Mouse (Mus musculus): ENCODE measurements around the gene Plb1. TPM values are rescaled to one million over a fixed set of nuclear protein-coding genes. Genes with fewer than 3 reads are reported as not detected.

The Plb1 gene
- polyA plus RNA-seq, 1 experiment from 2014 or later = 11.4 TPM

GRCm38 (mm10) chr5:32412186-32412950 lies 179.9 kb downstream of the Plb1 start:
- H3K9me3 ChIP-seq (ENCODE audit: low read depth, low read length) = no peaks in the 10 kb centered on the region
- no peak overlapping the region for H3K4me3 ChIP-seq (ENCODE audit: low read depth, low read length)
- no peak overlapping the region for H3K4me2 ChIP-seq
- no peak for TF ChIP-seq CTCF (IDR thresholded peaks at IDR 0.05; ENCODE audit: low read depth)
- peak overlapping the region; percentile 25; the same call in 1 of the 2 replicates for H3K27ac ChIP-seq (ENCODE audit: low read depth)
- H3K4me1 ChIP-seq (ENCODE audit: insufficient read depth) = peaks cover 12% of the 10 kb centered on the region
- peak; percentile 87 for ATAC-seq (ENCODE audit: insufficient read depth)
- WGBS = 5% methylated on average over 1 of the region's 1 CpGs
- no peaks in the 10 kb centered on the region for H3K36me3 ChIP-seq (ENCODE audit: insufficient read depth)
- H3K9ac ChIP-seq = no peak overlapping the region
- DNase-seq = peak; percentile 68
- H3K27me3 ChIP-seq (ENCODE audit: insufficient read depth, low read length) = no peaks in the 10 kb centered on the region

- Histone ChIP-seq H3K9ac (no peak overlapping the region), H3K36me3 (ENCODE audit: insufficient read depth) (no peaks in the 10 kb centered on the region), H3K9me3 (ENCODE audit: low read depth, low read length) (no peaks in the 10 kb centered on the region), H3K27ac (ENCODE audit: low read depth) (peak overlapping the region; percentile 25; the same call in 1 of the 2 replicates), H3K27me3 (ENCODE audit: insufficient read depth, low read length) (no peaks in the 10 kb centered on the region), H3K4me3 (ENCODE audit: low read depth, low read length) (no peak overlapping the region), H3K4me2 (no peak overlapping the region), H3K4me1 (ENCODE audit: insufficient read depth) (peaks cover 12% of the 10 kb centered on the region)
- ATAC-seq (ENCODE audit: insufficient read depth) (no peak), DNase-seq (peak; percentile 23)
- WGBS = 76% methylated on average over 2 of the region's 2 CpGs
- TF ChIP-seq CTCF (IDR thresholded peaks at IDR 0.05; ENCODE audit: low read depth) = no peak
Measured at GRCm38 (mm10) chr5:32413083-32413482, 180.6 kb downstream of the Plb1 start.

- H3K4me3 ChIP-seq (ENCODE audit: low read depth, low read length) = no peak overlapping the region
- H3K9me3 ChIP-seq (ENCODE audit: low read depth, low read length) = no peaks in the 10 kb centered on the region
- peak overlapping the region; percentile 25; the same call in 1 of the 2 replicates for H3K27ac ChIP-seq (ENCODE audit: low read depth)
- no peaks in the 10 kb centered on the region for H3K36me3 ChIP-seq (ENCODE audit: insufficient read depth)
- H3K27me3 ChIP-seq (ENCODE audit: insufficient read depth, low read length) = no peaks in the 10 kb centered on the region
- peaks cover 12% of the 10 kb centered on the region for H3K4me1 ChIP-seq (ENCODE audit: insufficient read depth)
- WGBS = 53% methylated on average over 2 of the region's 2 CpGs
- no peak overlapping the region for H3K4me2 ChIP-seq
- TF ChIP-seq CTCF (IDR thresholded peaks at IDR 0.05; ENCODE audit: low read depth) = no peak
- ATAC-seq (ENCODE audit: insufficient read depth) (no peak), DNase-seq (no peak)
- no peak overlapping the region for H3K9ac ChIP-seq
Measured at GRCm38 (mm10) chr5:32413569-32413968, 181.1 kb downstream of the Plb1 start.

GRCm38 (mm10) chr5:32414461-32414985 lies 182.0 kb downstream of the Plb1 start:
- Histone ChIP-seq H3K27ac (ENCODE audit: low read depth) (no peak overlapping the region), H3K4me3 (ENCODE audit: low read depth, low read length) (no peak overlapping the region), H3K4me1 (ENCODE audit: insufficient read depth) (peaks cover 12% of the 10 kb centered on the region), H3K4me2 (no peak overlapping the region), H3K36me3 (ENCODE audit: insufficient read depth) (no peaks in the 10 kb centered on the region), H3K27me3 (ENCODE audit: insufficient read depth, low read length) (no peaks in the 10 kb centered on the region), H3K9me3 (ENCODE audit: low read depth, low read length) (no peaks in the 10 kb centered on the region), H3K9ac (no peak overlapping the region)
- 61% methylated on average over 5 of the region's 5 CpGs for WGBS
- ATAC-seq (ENCODE audit: insufficient read depth) = no peak
- DNase-seq = no peak
- TF ChIP-seq CTCF (IDR thresholded peaks at IDR 0.05; ENCODE audit: low read depth) = no peak

GRCm38 (mm10) chr5:32415554-32415953 lies 183.0 kb downstream of the Plb1 start:
- Histone ChIP-seq H3K27ac (ENCODE audit: low read depth) (no peak overlapping the region), H3K36me3 (ENCODE audit: insufficient read depth) (no peaks in the 10 kb centered on the region), H3K27me3 (ENCODE audit: insufficient read depth, low read length) (no peaks in the 10 kb centered on the region), H3K4me3 (ENCODE audit: low read depth, low read length) (no peak overlapping the region), H3K9ac (no peak overlapping the region), H3K4me1 (ENCODE audit: insufficient read depth) (peaks cover 12% of the 10 kb centered on the region), H3K9me3 (ENCODE audit: low read depth, low read length) (no peaks in the 10 kb centered on the region), H3K4me2 (no peak overlapping the region)
- WGBS = 79% methylated on average over 6 of the region's 6 CpGs
- no peak for TF ChIP-seq CTCF (IDR thresholded peaks at IDR 0.05; ENCODE audit: low read depth)
- no peak for ATAC-seq (ENCODE audit: insufficient read depth)
- no peak for DNase-seq

Other genes with a start within 250 kb of the Plb1 start
- gene Fosl2, start 96.9 kb upstream of the Plb1 start, polyA plus RNA-seq (2014; fragmentation: Nextera tagmentation; extraction: Ambion mirVana) = 3.9 and 4.0 TPM in 2 replicates
- 201 and 215 TPM in 2 replicates for gene Ppp1cb, start 226.1 kb downstream of the Plb1 start, polyA plus RNA-seq (2014; fragmentation: Nextera tagmentation; extraction: Ambion mirVana)